Mouse (Mus musculus): ENCODE measurements around the gene Tlx3. TPM values are rescaled to one million over a fixed set of nuclear protein-coding genes. Genes with fewer than 3 reads are reported as not detected.

Tlx3 gene
- total RNA-seq, 4 experiments from 2014 or later = not detected

GRCm38 (mm10) chr11:33151128-33151779, 52.1 kb downstream of the Tlx3 start:
- DNase-seq (ENCODE audit: low spot score in 2 of 2) = no peak

Other genes starting within 250 kb of the Tlx3 start
- 1 to 10 TPM in 2 of 4 experiments, under 1 TPM in 2; 0.54 to 2.1 (median 0.94) TPM for gene Fgf18, start 56.2 kb downstream of the Tlx3 start, total RNA-seq (2022)
- 100 to 1,000 TPM; 118 to 161 (median 130) TPM for gene Npm1, start 40.4 kb downstream of the Tlx3 start, total RNA-seq (2022)
- not detected for gene Gm12117, start 73.1 kb upstream of the Tlx3 start, total RNA-seq (2022)